Mouse (Mus musculus) layer of hippocampus, postnatal 36 days (tissue): ENCODE results near the gene Gm28038. TPM values are rescaled to one million over a fixed set of nuclear protein-coding genes. Genes with fewer than 3 reads are reported as not detected.

ENCODE experiments used
- DNase-seq, 2 experiments: peaks; one replicate each; pipeline ENCODE4 v3.0.0; 2022
- total RNA-seq, 2 experiments: library from RNA; stranded (reverse); gene quantifications; 2 replicates each; pipeline ENCODE4 v1.2.3; 2021

Gene Gm28038
- total RNA-seq, 2 experiments from 2014 or later = not detected

DNA sequence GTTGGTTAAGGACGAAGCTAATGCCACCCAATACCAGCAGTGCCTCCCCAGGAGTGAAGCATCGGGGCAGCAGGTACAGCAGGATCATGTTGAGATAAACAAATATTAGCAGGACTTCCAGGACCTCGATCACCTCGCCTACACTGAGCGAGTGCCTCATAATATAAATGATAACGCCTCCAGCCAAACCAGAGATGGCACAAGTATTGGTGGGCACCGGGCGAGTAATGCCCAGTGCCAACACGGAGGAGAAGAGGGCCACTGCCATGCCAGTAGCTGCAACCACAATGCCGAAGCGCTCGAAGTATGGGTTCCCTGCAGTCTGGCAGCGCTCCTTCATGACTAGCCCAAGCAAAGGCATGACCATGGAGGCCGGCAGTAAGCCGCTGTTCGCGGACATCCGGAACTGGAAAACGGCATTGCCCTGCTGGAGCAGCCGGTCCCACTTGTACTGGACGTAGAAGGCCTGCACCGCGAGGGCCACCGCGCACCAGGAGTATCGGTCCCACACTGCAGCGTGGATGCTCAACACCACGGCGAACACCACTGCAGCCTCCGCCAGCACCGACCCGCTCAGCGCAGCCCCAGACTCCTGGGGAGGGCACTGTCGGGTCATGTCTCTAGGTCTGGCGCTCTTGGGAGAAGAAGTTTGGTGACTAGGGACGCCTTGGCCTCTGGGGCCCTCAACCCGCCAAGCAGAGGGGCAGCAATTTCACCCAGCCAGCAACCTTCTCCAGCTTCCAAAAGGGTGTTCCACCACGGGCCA lies 4.8 kb downstream of the Gm28038 start:
- DNase-seq = no peak

- peak; percentile 94 to 95 for DNase-seq
Measured at GRCm38 (mm10) chr2:30286192-30287026, 5.6 kb downstream of the Gm28038 start, which contains the start of the genes Dolk and Nup188. Dolk (minus strand) TSS chr2:30286334. Nup188 (plus strand) TSS chr2:30286397.

DNA sequence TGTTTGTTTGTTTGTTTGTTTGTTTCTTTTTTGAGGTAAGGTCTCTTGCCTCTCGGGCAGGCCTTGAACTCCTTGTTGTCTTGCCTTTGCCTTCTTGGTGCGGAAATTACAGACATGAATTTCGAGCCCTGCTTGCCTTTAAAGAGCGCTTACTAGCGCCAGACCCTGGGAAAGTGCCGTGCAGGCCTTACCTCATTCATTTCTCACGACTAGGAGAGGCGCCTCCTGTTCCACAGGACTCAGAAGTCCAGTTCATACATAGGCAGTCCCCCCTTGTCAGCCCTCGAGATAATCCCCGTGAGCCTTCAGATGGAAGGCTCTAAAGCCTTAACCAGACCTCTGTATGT lies 6.2 kb downstream of the Gm28038 start:
- no peak for DNase-seq

- DNase-seq = no peak
Measured at GRCm38 (mm10) chr2:30299525-30299924, 18.7 kb downstream of the Gm28038 start.

DNA sequence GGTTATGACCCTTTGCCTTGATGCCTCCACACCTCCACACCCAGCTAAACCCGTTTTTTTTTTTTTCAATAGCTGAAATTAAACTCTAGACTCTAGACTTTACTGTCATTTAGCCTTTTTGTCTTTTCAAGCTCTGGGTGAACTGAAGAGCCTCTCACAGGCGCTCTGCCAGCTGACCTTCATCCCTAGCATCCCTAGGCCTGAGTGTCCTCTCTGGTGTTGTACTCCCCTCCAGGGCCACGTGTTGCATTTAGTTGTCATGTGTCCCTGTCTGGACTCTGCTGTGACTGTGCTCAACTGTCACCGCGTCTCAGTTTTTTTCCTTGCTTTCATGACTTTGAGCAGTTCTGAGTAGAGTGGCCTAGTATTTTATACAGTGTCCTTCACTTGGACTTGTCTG lies 19.1 kb downstream of the Gm28038 start:
- DNase-seq = no peak

- no peak for DNase-seq
Measured at GRCm38 (mm10) chr2:30306087-30306486, 25.2 kb downstream of the Gm28038 start.

DNA sequence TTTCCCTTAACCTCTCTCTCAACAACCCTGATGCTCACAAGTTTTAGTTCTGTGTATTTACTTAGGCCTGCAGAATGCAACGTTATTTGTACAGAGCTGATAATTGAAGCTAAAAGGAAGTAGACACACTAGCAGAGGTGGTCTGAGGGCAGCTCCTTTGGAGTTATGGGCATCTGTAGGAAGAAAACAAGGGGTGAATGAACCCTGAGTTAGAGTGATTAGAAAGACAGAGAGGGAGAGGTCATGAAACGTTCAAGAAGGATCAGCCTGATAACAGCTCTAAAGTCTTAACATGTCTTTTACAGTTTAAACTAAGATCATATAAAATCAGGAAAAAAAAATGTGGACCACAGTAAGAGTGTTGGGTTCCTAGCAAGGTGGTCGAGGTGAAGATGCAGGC lies 28.5 kb downstream of the Gm28038 start:
- no peak for DNase-seq

DNA sequence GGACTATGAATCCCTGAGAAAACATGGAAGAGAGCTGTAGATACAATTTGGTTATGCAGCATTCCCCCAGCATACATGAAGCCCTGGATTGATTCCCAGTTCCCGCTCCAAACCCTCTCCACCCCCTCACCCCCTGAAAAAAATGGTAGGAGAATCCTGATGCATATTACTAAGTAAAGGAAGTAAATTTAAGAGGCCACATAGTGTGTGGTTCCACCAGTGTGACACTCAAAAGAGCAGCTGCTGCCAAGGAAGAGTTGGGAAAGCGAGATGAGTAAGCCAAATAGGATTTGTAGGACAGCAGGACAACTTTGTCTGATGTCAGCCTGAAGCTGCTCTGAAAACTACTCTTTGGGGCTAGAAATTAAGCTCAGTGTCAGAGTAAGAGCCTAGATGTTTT lies 30.6 kb downstream of the Gm28038 start:
- no peak for DNase-seq

DNA sequence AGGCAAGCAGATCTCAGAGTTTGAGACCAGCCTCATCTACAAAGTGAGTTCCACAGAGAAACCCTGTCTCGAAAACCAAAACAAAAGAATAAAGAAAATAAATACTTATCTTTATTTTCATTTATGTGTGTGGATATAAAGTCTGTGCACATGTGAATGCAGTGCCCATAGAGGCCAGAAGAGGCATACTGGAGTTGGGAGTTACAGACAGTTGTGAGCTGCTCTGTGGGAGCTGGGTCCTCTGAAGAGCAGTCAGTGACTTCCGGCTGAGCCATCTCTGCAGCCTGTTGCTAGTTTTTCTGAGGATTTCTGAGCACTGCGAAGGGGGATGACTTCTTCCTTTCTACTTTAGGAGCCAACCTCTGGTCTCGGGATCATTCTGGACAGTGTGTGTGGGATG lies 35.3 kb downstream of the Gm28038 start:
- DNase-seq = no peak

GRCm38 (mm10) chr2:30316955-30317354 lies 36.1 kb downstream of the Gm28038 start:
- DNase-seq = no peak

GRCm38 (mm10) chr2:30319260-30319659 lies 38.4 kb downstream of the Gm28038 start:
- no peak for DNase-seq

GRCm38 (mm10) chr2:30323111-30323510 lies 42.3 kb downstream of the Gm28038 start:
- no peak for DNase-seq

DNA sequence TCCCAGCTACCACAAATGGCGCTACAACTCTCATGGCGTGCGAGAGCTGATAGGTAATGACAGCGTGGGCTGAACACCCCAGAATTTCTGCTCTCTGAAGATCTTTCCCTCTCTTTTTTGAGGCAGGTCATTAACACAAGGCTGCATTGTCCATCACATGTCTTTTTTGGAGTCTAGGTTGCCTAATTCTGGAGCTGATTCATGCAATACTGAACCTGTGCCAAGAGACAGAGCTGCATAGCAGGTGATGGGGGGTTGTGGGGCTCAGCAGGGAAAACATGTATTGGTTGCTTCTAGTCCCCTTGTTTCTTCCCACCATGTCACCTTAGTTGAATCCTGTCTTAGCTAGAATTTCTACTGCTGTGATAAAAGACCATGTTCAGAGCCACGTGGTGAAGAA lies 44.5 kb downstream of the Gm28038 start:
- DNase-seq = no peak

- DNase-seq = no peak
Measured at GRCm38 (mm10) chr2:30327276-30327675, 46.4 kb downstream of the Gm28038 start.

- no peak for DNase-seq
Measured at GRCm38 (mm10) chr2:30328791-30329190, 47.9 kb downstream of the Gm28038 start.

GRCm38 (mm10) chr2:30335324-30335723 lies 54.5 kb downstream of the Gm28038 start:
- no peak for DNase-seq

- DNase-seq = no peak
Measured at GRCm38 (mm10) chr2:30336174-30336915, 55.5 kb downstream of the Gm28038 start.

DNA sequence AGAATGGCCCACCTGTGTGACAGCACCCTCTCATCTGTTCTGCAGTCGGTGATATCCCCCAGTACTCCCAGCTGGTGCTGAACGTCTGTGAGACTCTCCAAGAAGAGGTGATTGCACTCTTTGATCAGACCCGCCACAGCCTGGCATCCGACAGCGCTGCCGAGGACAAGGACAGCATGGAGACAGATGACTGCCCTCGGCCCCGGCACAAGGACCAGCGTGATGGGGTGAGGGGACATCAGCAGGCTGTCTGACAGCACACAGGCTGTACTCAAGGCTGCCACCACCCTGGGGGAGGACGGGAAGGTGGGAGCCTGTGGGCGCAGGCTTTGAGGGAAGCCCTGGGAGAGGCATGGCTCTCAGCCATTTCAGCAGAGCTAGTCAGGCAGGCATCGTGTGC lies 56.3 kb downstream of the Gm28038 start:
- DNase-seq = no peak

DNA sequence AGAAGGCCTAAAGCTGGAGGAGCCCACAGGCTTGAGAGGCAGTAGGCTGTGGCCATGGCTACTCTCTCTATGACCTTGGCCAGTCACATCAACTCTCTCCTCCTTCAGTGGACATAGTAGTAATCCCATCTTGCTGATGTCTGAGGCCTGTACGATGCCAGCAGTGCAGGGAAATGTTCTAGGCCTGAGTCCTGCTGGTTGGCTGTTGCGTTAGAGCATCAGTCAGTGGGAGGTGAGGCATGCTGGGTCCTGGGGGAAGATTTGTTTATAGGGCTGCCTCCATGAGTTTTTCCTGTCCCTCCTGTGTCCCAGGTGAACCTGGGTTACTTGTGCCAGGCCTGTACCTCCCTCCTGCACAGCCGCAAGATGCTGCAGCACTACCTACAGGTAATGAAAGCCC lies 61.2 kb downstream of the Gm28038 start:
- DNase-seq = no peak

DNA sequence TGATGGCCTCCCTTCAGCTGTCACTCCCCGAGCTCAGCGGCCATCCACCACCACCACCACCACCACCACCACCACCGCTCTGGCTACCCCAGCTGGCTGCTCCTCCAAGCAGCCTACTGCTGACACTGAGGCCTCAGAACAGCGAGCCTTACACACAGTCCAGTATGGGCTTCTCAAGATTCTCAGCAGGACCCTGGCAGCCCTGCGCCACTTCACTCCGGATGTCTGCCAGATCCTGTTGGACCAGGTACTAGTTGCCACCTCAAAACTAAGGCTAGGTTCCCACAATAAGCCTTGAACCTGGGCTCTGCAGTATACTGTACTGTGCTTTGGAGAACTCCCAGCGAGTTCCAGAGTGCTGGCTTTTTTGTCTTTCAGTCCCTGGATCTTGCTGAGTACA lies 61.7 kb downstream of the Gm28038 start:
- DNase-seq = no peak

DNA sequence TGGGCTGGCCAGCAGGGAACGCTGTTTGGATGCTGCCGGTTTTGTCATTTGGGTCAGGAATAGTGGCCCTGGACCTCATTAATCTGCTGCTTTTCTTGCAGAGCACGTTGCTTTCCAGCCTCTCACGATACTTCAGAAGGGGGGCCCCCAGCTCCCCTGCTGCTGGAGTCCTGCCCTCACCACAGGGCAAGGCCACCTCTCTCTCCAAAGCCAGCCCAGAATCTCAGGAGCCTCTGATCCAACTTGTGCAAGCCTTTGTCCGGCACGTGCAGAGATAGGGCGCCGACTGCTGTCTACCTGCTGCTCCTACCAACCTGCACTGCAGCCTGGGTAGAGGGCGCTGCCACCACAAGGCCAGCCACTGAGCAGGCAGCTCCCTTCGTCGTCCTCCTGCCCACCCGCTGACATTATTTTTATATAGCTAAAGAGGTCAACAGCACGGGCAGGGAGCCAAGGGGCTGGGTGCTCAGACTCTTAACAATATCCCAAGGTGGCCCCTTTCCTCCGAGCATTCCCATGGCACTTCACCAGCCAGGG lies 62.8 kb downstream of the Gm28038 start:
- no peak for DNase-seq

DNA sequence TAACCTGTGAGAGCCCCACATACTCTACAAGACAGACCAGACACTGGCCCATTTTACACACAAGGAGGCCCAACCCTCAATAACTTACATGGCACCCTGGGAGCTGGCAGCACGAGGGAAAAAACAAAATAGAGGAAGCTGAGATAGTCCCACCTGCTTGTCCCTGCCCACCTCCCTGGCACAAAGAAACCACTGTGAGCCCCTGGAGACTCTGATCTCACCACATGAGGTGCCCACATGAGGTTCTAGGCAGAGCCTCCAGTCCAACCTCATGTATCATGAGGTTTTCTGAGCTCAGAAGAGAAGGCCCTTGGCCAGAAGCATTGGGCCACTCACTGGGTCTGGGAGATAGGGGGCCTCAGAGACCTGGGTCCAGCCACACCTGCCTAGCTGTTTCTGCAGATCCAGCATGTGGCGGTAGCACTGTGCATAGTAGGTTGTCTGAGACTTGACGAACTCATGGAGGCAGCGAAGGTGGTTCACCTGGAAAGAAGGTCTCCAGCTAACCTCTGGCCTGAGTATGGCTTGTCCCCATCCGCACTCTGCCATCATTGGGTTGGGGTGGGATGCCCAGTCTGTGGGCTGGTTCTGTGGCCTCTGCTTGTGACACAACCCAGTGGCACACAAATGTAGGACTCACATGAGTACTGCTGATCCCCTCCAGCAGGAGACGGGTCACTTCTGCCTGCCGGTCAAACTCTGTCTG lies 65.3 kb downstream of the Gm28038 start:
- no peak for DNase-seq
